ENCODE assay signal across 11 mouse cellular contexts in the genomic region with DNA sequence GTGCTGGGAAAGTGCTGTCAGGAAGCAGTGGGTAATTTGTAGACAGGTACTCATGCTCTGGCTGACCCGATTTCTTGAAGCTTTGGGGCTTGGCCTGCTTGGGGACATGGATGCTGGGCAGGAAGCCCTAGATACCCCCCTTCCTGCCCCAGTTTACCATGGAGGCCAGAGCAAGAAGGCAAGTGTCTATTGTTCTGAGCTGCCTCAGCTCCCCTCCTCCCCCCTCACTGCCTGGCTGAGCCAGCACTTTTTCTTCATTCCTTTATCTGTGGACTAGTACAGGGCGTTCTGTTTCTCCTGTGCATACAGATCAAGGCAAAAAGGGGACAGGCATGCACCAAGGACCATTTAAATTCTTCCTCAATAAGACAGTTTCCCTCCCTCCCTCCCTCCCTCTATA. TPM values are rescaled to one million over a fixed set of nuclear protein-coding genes. Genes with fewer than 3 reads are reported as not detected.
A peak's percentile ranks its signal among the peaks of the same experiment; 100 is the strongest.
DNase-seq lines count a peak whose midpoint lies in the region; ATAC-seq lines count a peak whose summit lies in the region.
"Had no signal": no experiment of that assay in that cellular context is flagged by ENCODE, and none has a peak within 500 bp of the region (broad histone marks: within the 10 kb centered on the region; RNA-seq: fewer than 3 reads in every experiment).

No protein-coding gene starts in this region.

- no peaks in the 10 kb centered on the region for H3K36me3 ChIP-seq in hindbrain, embryonic 14.5 days (replicated peaks; ENCODE audit: control insufficient read depth, insufficient read depth)
- H3K36me3 ChIP-seq in hindbrain, embryonic 12.5 days: no peaks in the 10 kb centered on the region; the same call in 1 of the 2 replicates
- H3K36me3 ChIP-seq in limb, embryonic 10.5 days: 0 out of 2 replicates have a peak, but pooled peaks cover under 1% of the 10 kb centered on the region

- peaks cover 27% of the 10 kb centered on the region for H3K4me1 ChIP-seq in hindbrain, embryonic 14.5 days (replicated peaks; ENCODE audit: control insufficient read depth, insufficient read depth, low read length)
- peaks cover 50% of the 10 kb centered on the region for H3K4me1 ChIP-seq in hindbrain, embryonic 12.5 days
- peaks cover 59% of the 10 kb centered on the region for H3K4me1 ChIP-seq in limb, embryonic 10.5 days

- DNase-seq in hindbrain, embryonic 14.5 days (ENCODE audit: low spot score): no peak
- DNase-seq in thymus, postnatal 14 days: peak; percentile 17
- no peak for DNase-seq in thymus, postnatal 25 days
- DNase-seq in limb, embryonic 10.5 days (ENCODE audit: low spot score): no peak
- DNase-seq in testis, postnatal 14 days (ENCODE audit: low spot score): peak; percentile 77
- no peak for DNase-seq in MN1 (ENCODE audit: low spot score)
- no peak for DNase-seq in thymus, postnatal 10 days (ENCODE audit: low spot score in 2 of 2)
- DNase-seq: kidney, adult 18-20 months had no signal

- H3K9me3 ChIP-seq in hindbrain, embryonic 14.5 days (ENCODE audit: control insufficient read depth, low read length): no peaks in the 10 kb centered on the region
- H3K9me3 ChIP-seq in hindbrain, embryonic 12.5 days (replicated peaks): no peaks in the 10 kb centered on the region
- H3K9me3 ChIP-seq in limb, embryonic 10.5 days (replicated peaks): no peaks in the 10 kb centered on the region

- no peak overlapping the region for H3K9ac ChIP-seq in hindbrain, embryonic 14.5 days
- H3K9ac ChIP-seq in hindbrain, embryonic 12.5 days: no peak overlapping the region

- WGBS in hindbrain, embryonic 14.5 days: 47% methylated on average over 2 of the region's 2 CpGs
- 52% methylated on average over 2 of the region's 2 CpGs for WGBS in hindbrain, embryonic 12.5 days
- 54% methylated on average over 2 of the region's 2 CpGs for WGBS in limb, embryonic 10.5 days

- H3K27me3 ChIP-seq in hindbrain, embryonic 14.5 days (ENCODE audit: control insufficient read depth, insufficient read depth, low read length): no peaks in the 10 kb centered on the region
- H3K27me3 ChIP-seq in hindbrain, embryonic 12.5 days: no peaks in the 10 kb centered on the region
- H3K27me3 ChIP-seq in limb, embryonic 10.5 days (ENCODE audit: low read depth, poor library complexity, severe bottlenecking): no peaks in the 10 kb centered on the region
- H3K27me3 ChIP-seq: Patski had no signal

- no peak overlapping the region for H3K27ac ChIP-seq in hindbrain, embryonic 14.5 days
- H3K27ac ChIP-seq in hindbrain, embryonic 12.5 days: no peak overlapping the region
- H3K27ac ChIP-seq in limb, embryonic 10.5 days: peak overlapping the region; percentile 68; the same call in 1 of the 2 replicates

- H3K4me2 ChIP-seq in hindbrain, embryonic 14.5 days (replicated peaks): no peak overlapping the region
- no peak overlapping the region for H3K4me2 ChIP-seq in hindbrain, embryonic 12.5 days (replicated peaks)

- peak; percentile 29; the same call in 1 of the 2 replicates for ATAC-seq in hindbrain, embryonic 14.5 days (ENCODE audit: low FRiP score)
- no peak for ATAC-seq in hindbrain, embryonic 12.5 days (ENCODE audit: low FRiP score)
- ATAC-seq: Patski had no signal

- H3K4me3 ChIP-seq in hindbrain, embryonic 14.5 days (replicated peaks; ENCODE audit: low read length): no peak overlapping the region
- H3K4me3 ChIP-seq in hindbrain, embryonic 12.5 days: no peak overlapping the region
- no peak overlapping the region for H3K4me3 ChIP-seq in limb, embryonic 10.5 days
- H3K4me3 ChIP-seq: myocyte had no signal

RNA-seq across cellular contexts. Expression of gene Smox, which starts 17.2 kb away (rescaled TPM):
- polyA plus RNA-seq in hindbrain, embryonic 14.5 days (2014; fragmentation: Nextera tagmentation; extraction: Ambion mirVana): 29.2 and 34.7 TPM in 2 replicates
- 47.0 and 49.3 TPM in 2 replicates for polyA plus RNA-seq in hindbrain, embryonic 12.5 days (2016; fragmentation: Nextera tagmentation; extraction: Ambion mirVana)
- polyA plus RNA-seq in limb, embryonic 10.5 days (2016; fragmentation: Nextera tagmentation; extraction: Ambion mirVana): 39.0 and 67.2 TPM in 2 replicates

RNA-seq across cellular contexts. Expression of gene Adra1d, which starts 53.6 kb away (rescaled TPM):
- 0.23 and 0.56 TPM in 2 replicates for polyA plus RNA-seq in hindbrain, embryonic 14.5 days (2014; fragmentation: Nextera tagmentation; extraction: Ambion mirVana)
- 0.50 and 0.74 TPM in 2 replicates for polyA plus RNA-seq in hindbrain, embryonic 12.5 days (2016; fragmentation: Nextera tagmentation; extraction: Ambion mirVana)
- not detected in 2 replicates for polyA plus RNA-seq in limb, embryonic 10.5 days (2016; fragmentation: Nextera tagmentation; extraction: Ambion mirVana)

Comparison
In these comparisons a context has a peak if more than half of its experiments do, and no peak if none do; other contexts are left out.
1. DNase-seq: peak in thymus, postnatal 14 days (single experiment) and testis, postnatal 14 days (single experiment); none in hindbrain, embryonic 14.5 days (single experiment), thymus, postnatal 25 days (single experiment), limb, embryonic 10.5 days (single experiment), MN1 (single experiment) and thymus, postnatal 10 days (0 of 2).